Comparison of ENCODE assay signal across 31 mouse cellular contexts in genomic region chr9:90903557-90903956, GRCm38 (mm10).
A peak's percentile ranks its signal among the peaks of the same experiment; 100 is the strongest.
DNase-seq lines count a peak whose midpoint lies in the region; ATAC-seq and TF ChIP-seq lines count a peak whose summit lies in the region.
"Had no signal": no experiment of that assay in that cellular context is flagged by ENCODE, and none has a peak within 500 bp of the region (broad histone marks: within the 10 kb centered on the region; RNA-seq: fewer than 3 reads in every experiment).

No protein-coding gene starts in this region.

- peak; percentile 60 for DNase-seq in brain, embryonic 14.5 days (ENCODE audit: low read depth)
- DNase-seq in left cerebral cortex, postnatal 10 days (ENCODE audit: extremely low spot score in 1 of 2, low spot score in 2 of 2) = no peak
- DNase-seq in layer of hippocampus, adult 9-10 months (ENCODE audit: low spot score) = no peak
- DNase-seq: adrenal gland, adult 2 months; adrenal gland, postnatal 36 days; cerebellum, adult 8-10 months; cerebellum, postnatal 25 days; gastrocnemius, postnatal 14 days; heart, postnatal 36 days; kidney, adult 2 months; kidney, postnatal 36 days; left cerebral cortex, postnatal 4 days; liver, postnatal 0 days; lung, postnatal 4 days; right cerebral cortex, postnatal 14 days; thymus, postnatal 4 days had no signal

- no peak for TF ChIP-seq CTCF in brain, embryonic 14.5 days (IDR thresholded peaks at IDR 0.05; ENCODE audit: borderline replicate concordance, extremely low read depth, insufficient read depth, insufficient read length)

- H3K27me3 ChIP-seq in forebrain, embryonic 12.5 days = no peaks in the 10 kb centered on the region
- H3K27me3 ChIP-seq in forebrain, embryonic 13.5 days = no peaks in the 10 kb centered on the region
- H3K27me3 ChIP-seq in midbrain, embryonic 12.5 days = peaks cover 34% of the 10 kb centered on the region
- H3K27me3 ChIP-seq in midbrain, embryonic 16.5 days (ENCODE audit: control insufficient read depth, insufficient read depth, low read depth, low read length) = no peaks in the 10 kb centered on the region
- H3K27me3 ChIP-seq: heart, embryonic 15.5 days; hindbrain, embryonic 12.5 days; intestine, embryonic 15.5 days; liver, embryonic 12.5 days; megakaryocyte, embryonic 14.5 days; neural tube, embryonic 13.5 days had no signal

- TF ChIP-seq POLR2A in brain, embryonic 14.5 days (IDR thresholded peaks at IDR 0.05; ENCODE audit: borderline replicate concordance, extremely low read depth, insufficient read depth, insufficient read length, poor library complexity, severe bottlenecking) = no peak

- peak; percentile 33; the same call in 1 of the 2 replicates for ATAC-seq in forebrain, embryonic 12.5 days (ENCODE audit: low FRiP score)
- no peak for ATAC-seq in forebrain, embryonic 13.5 days
- ATAC-seq in midbrain, embryonic 12.5 days (ENCODE audit: low FRiP score, low read depth) = peak; percentile 81
- ATAC-seq in midbrain, embryonic 16.5 days = no peak
- ATAC-seq: activated CD4-positive, CD25-positive, alpha-beta regulatory T cell, adult 4 months; CD4-positive, CD25-positive, alpha-beta regulatory T cell, adult 4 months; hindbrain, postnatal 0 days; intestine, embryonic 15.5 days; liver, embryonic 12.5 days; liver, postnatal 0 days had no signal

- intact Hi-C loops in left cerebral cortex, postnatal 10 days (cut with DNase I) = no loop called here

- no peaks in the 10 kb centered on the region for H3K9me3 ChIP-seq in forebrain, embryonic 12.5 days
- H3K9me3 ChIP-seq in forebrain, embryonic 13.5 days (replicated peaks) = no peaks in the 10 kb centered on the region
- H3K9me3 ChIP-seq in midbrain, embryonic 12.5 days = no peaks in the 10 kb centered on the region
- no peaks in the 10 kb centered on the region for H3K9me3 ChIP-seq in midbrain, embryonic 16.5 days (replicated peaks; ENCODE audit: control insufficient read depth, low read length, poor library complexity, severe bottlenecking)
- H3K9me3 ChIP-seq: heart, embryonic 10.5 days; heart, embryonic 15.5 days; hindbrain, embryonic 12.5 days; intestine, embryonic 15.5 days; liver, embryonic 12.5 days; neural tube, embryonic 13.5 days had no signal

- H3K27ac ChIP-seq in forebrain, embryonic 12.5 days = no peak overlapping the region
- no peak overlapping the region for H3K27ac ChIP-seq in forebrain, embryonic 13.5 days
- H3K27ac ChIP-seq in midbrain, embryonic 12.5 days (replicated peaks) = no peak overlapping the region
- no peak overlapping the region for H3K27ac ChIP-seq in midbrain, embryonic 16.5 days (ENCODE audit: low read length)
- H3K27ac ChIP-seq: heart, embryonic 10.5 days; heart, embryonic 15.5 days; hindbrain, embryonic 12.5 days; hindbrain, postnatal 0 days; intestine, embryonic 15.5 days; layer of hippocampus, adult 2 months; liver, embryonic 12.5 days; neural tube, embryonic 13.5 days had no signal

- no peak overlapping the region for H3K9ac ChIP-seq in forebrain, embryonic 12.5 days
- H3K9ac ChIP-seq in forebrain, embryonic 13.5 days = no peak overlapping the region
- H3K9ac ChIP-seq in midbrain, embryonic 12.5 days (replicated peaks) = no peak overlapping the region
- no peak overlapping the region for H3K9ac ChIP-seq in midbrain, embryonic 16.5 days (ENCODE audit: low read depth, low read length)
- H3K9ac ChIP-seq: heart, embryonic 15.5 days; hindbrain, embryonic 12.5 days; intestine, embryonic 15.5 days; liver, embryonic 12.5 days; liver, postnatal 0 days; neural tube, embryonic 13.5 days had no signal

- no peaks in the 10 kb centered on the region for H3K36me3 ChIP-seq in forebrain, embryonic 12.5 days (replicated peaks)
- no peaks in the 10 kb centered on the region for H3K36me3 ChIP-seq in forebrain, embryonic 13.5 days (ENCODE audit: poor library complexity, severe bottlenecking)
- H3K36me3 ChIP-seq in midbrain, embryonic 12.5 days = no peaks in the 10 kb centered on the region
- H3K36me3 ChIP-seq in midbrain, embryonic 16.5 days (ENCODE audit: control insufficient read depth, insufficient read depth, low read length) = no peaks in the 10 kb centered on the region
- H3K36me3 ChIP-seq: heart, embryonic 10.5 days; heart, embryonic 15.5 days; hindbrain, embryonic 12.5 days; intestine, embryonic 15.5 days; liver, embryonic 12.5 days; neural tube, embryonic 13.5 days had no signal

- no peak overlapping the region for H3K4me2 ChIP-seq in forebrain, embryonic 12.5 days
- no peak overlapping the region for H3K4me2 ChIP-seq in forebrain, embryonic 13.5 days
- no peak overlapping the region for H3K4me2 ChIP-seq in midbrain, embryonic 12.5 days (replicated peaks)
- no peak overlapping the region for H3K4me2 ChIP-seq in midbrain, embryonic 16.5 days (ENCODE audit: low read length)
- H3K4me2 ChIP-seq: heart, embryonic 15.5 days; hindbrain, embryonic 12.5 days; intestine, embryonic 15.5 days; liver, embryonic 12.5 days; neural tube, embryonic 13.5 days had no signal

- H3K4me3 ChIP-seq in forebrain, embryonic 12.5 days (replicated peaks) = no peak overlapping the region
- no peak overlapping the region for H3K4me3 ChIP-seq in forebrain, embryonic 13.5 days
- H3K4me3 ChIP-seq in midbrain, embryonic 12.5 days = no peak overlapping the region
- no peak overlapping the region for H3K4me3 ChIP-seq in midbrain, embryonic 16.5 days (ENCODE audit: low read depth, low read length)
- H3K4me3 ChIP-seq: heart, embryonic 10.5 days; heart, embryonic 15.5 days; hindbrain, embryonic 12.5 days; intestine, embryonic 15.5 days; layer of hippocampus, adult 2 months; liver, embryonic 12.5 days; megakaryocyte, embryonic 14.5 days; neural tube, embryonic 13.5 days had no signal

- H3K4me1 ChIP-seq in forebrain, embryonic 12.5 days = peaks cover 5% of the 10 kb centered on the region
- H3K4me1 ChIP-seq in forebrain, embryonic 13.5 days = no peaks in the 10 kb centered on the region
- peaks cover 6% of the 10 kb centered on the region; the same call in 1 of the 2 replicates for H3K4me1 ChIP-seq in midbrain, embryonic 12.5 days
- 0 out of 2 replicates have a peak, but pooled peaks cover 2% of the 10 kb centered on the region for H3K4me1 ChIP-seq in midbrain, embryonic 16.5 days (ENCODE audit: control insufficient read depth, insufficient read depth, low read length)
- H3K4me1 ChIP-seq: heart, embryonic 10.5 days; heart, embryonic 15.5 days; intestine, embryonic 15.5 days; liver, embryonic 12.5 days; megakaryocyte, embryonic 14.5 days; neural tube, embryonic 13.5 days had no signal

- WGBS in forebrain, embryonic 12.5 days = 6% methylated on average over 5 of the region's 5 CpGs
- 4% methylated on average over 5 of the region's 5 CpGs for WGBS in forebrain, embryonic 13.5 days
- 4% methylated on average over 5 of the region's 5 CpGs for WGBS in midbrain, embryonic 12.5 days
- 5% methylated on average over 5 of the region's 5 CpGs for WGBS in midbrain, embryonic 16.5 days

Comparison
In these comparisons a context has a peak if more than half of its experiments do, and no peak if none do; other contexts are left out.
1. ATAC-seq: peak in forebrain, embryonic 12.5 days (single experiment) and midbrain, embryonic 12.5 days (single experiment); none in forebrain, embryonic 13.5 days (single experiment) and midbrain, embryonic 16.5 days (single experiment).